Mouse (Mus musculus): Measurements from ENCODE around the gene U2af1. TPM values are rescaled to one million over a fixed set of nuclear protein-coding genes. Genes with fewer than 3 reads are reported as not detected.
A peak's percentile ranks its signal among the peaks of the same experiment; 100 is the strongest.

Gene U2af1
- polyA plus RNA-seq, 1 experiment from 2014 or later, result 283 TPM

DNA sequence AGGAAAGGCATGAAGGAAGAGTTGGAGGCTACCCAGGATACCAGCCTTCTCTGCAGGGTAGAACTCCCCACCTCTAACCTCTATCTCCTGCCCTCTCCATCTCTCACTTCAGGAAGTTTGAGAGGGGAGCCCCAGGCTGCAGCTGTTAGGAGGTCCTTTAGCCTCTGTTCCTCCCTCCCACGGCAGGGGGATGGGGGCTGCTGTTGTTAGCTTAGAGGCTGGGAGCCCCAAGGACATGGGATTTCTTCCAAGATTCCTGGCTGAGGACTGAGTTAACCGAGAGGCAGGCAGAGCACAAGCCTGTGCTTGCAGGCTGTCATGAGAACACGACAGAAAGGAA lies 27.5 kb upstream of the U2af1 start:
- peak overlapping the region; percentile 21 for H3K4me2 ChIP-seq
- peak overlapping the region; percentile 81 for H3K27ac ChIP-seq
- 12% methylated on average over 3 of the region's 3 CpGs for WGBS
- ATAC-seq (ENCODE audit: insufficient number of reproducible peaks, low FRiP score, low TSS enrichment, low read depth), result peak; percentile 60; the same call in 1 of the 2 replicates
- no peaks in the 10 kb centered on the region for H3K9me3 ChIP-seq
- no peak overlapping the region for H3K4me3 ChIP-seq
- peaks cover 11% of the 10 kb centered on the region for H3K4me1 ChIP-seq
- H3K36me3 ChIP-seq, result no peaks in the 10 kb centered on the region
- 0 out of 2 replicates have a peak overlapping the region, but pooled peaks have one; percentile 14 for H3K9ac ChIP-seq
- no peaks in the 10 kb centered on the region for H3K27me3 ChIP-seq

DNA sequence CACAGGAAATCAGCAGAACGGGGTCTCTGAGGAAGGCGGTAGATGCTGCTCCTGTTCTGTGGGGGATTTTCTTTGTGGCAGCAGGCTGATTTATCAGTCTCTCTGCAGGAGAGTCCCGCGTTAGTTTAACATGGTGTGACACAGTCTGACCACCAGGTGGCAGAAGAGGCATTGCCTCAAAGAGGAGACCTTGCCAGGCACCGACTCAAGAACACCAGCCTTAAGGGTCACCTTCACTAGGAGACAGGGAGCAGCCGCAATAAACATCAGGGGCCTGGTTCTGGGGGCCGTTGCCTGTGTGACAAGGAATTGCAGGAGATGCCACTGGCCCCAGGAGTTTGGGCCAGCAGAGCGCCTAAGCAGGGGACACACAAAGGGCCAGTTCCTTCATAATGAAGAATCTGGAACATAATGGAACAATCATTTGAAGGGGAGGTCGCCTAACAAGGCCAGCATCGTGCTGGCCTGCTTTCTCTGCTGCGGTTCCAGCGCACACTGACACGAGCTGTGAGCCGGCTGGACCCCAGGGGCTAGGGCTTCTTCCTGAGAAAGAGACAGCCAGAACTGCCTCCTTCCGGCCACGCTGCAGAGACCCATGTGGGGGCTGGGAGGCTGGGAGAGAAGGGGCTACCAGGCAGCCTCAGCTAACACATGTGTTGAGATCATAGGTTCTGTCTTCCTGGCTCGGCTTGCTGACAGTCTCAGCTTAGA lies 27.0 kb upstream of the U2af1 start:
- Histone ChIP-seq H3K4me1 (peaks cover 11% of the 10 kb centered on the region), H3K9me3 (no peaks in the 10 kb centered on the region), H3K27ac (peak overlapping the region; percentile 81), H3K4me2 (peak overlapping the region; percentile 21), H3K9ac (0 out of 2 replicates have a peak overlapping the region, but pooled peaks have one; percentile 14), H3K36me3 (no peaks in the 10 kb centered on the region), H3K4me3 (no peak overlapping the region), H3K27me3 (no peaks in the 10 kb centered on the region)
- ATAC-seq (ENCODE audit: insufficient number of reproducible peaks, low FRiP score, low TSS enrichment, low read depth), result peak; percentile 66; the same call in 1 of the 2 replicates
- 5% methylated on average over 17 of the region's 17 CpGs for WGBS

DNA sequence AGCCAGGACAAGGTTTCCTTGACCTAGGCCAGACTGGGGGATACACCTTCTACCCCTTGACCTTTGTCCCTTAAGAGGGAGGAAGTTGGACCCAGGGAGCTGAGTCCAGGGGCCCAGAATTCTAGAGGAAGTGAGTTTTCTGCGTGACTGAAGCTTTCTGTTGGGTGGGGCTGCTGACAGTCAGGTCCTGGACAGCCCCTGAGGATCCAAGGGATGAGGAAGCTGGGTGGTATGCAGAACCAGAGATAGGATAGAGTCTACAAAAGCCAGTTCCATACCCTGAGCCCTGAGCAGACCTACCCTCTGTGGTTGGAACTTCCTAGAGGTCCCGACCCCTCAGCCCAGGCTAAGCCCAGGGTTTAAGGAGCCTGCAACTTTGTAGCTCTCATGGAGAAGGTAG lies 21.8 kb upstream of the U2af1 start:
- H3K4me1 ChIP-seq, result no peaks in the 10 kb centered on the region
- H3K27ac ChIP-seq, result no peak overlapping the region
- no peak overlapping the region for H3K4me3 ChIP-seq
- no peak for ATAC-seq (ENCODE audit: insufficient number of reproducible peaks, low FRiP score, low TSS enrichment, low read depth)
- H3K27me3 ChIP-seq, result no peaks in the 10 kb centered on the region
- WGBS, result 71% methylated on average over 2 of the region's 2 CpGs
- no peaks in the 10 kb centered on the region for H3K36me3 ChIP-seq
- no peaks in the 10 kb centered on the region for H3K9me3 ChIP-seq
- H3K4me2 ChIP-seq, result no peak overlapping the region
- no peak overlapping the region for H3K9ac ChIP-seq

DNA sequence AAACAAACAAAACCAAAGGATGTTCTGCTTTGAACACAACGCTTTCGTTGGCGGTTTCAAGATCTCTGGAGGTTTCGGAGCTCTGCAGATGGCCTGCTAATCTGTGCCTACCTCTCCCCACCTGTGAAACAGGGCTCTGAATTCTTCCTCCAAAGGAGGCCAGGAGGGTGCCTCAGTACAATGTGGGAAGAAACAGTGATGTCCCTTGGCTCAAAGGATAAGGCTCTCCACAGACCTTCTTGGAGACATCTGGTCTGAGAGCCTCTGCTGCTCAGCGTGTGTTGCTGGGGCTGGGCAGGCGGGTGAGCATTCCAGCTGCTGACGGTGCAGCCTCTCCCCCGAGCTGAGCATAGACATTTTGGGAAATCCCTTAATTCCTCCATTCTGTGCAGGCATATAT lies 18.8 kb upstream of the U2af1 start, which contains the start of gene Cryaa:
Gene Cryaa (plus strand): TSS at position 301 of the 400 bp plus-strand sequence.
- WGBS, result 68% methylated on average over 8 of the region's 8 CpGs
- H3K27ac ChIP-seq, result no peak within 1 kb of the TSS
- H3K4me1 ChIP-seq, result no peaks in the 10 kb centered on the region
- no peak within 1 kb of the TSS for H3K4me3 ChIP-seq
- no peak for ATAC-seq (ENCODE audit: insufficient number of reproducible peaks, low FRiP score, low TSS enrichment, low read depth)
- H3K27me3 ChIP-seq, result no peaks in the 10 kb centered on the region
- no peak within 1 kb of the TSS for H3K4me2 ChIP-seq
- no peaks in the 10 kb centered on the region for H3K36me3 ChIP-seq
- no peak within 1 kb of the TSS for H3K9ac ChIP-seq
- H3K9me3 ChIP-seq, result no peaks in the 10 kb centered on the region

DNA sequence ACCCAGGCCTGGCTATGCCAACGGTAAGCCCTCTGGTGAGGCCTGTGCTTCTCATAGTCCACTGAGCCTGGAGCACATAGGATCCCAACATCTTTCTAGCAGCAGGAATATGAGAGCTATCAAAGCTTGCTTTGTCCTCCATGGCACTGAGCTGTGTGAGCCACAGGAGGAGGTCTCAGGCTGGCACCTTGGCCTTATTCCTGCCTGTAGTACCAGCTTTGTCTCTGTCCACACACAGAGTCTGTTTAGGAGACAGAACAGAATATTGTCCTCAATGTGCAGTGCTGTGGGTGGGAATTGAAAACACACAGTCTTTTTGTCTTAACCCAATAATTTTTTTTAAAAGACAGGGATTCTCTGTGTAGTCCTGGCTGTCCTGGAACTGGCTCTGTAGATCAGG lies 15.7 kb upstream of the U2af1 start:
- H3K36me3 ChIP-seq, result no peaks in the 10 kb centered on the region
- H3K27ac ChIP-seq, result no peak overlapping the region
- no peaks in the 10 kb centered on the region for H3K27me3 ChIP-seq
- H3K9me3 ChIP-seq, result no peaks in the 10 kb centered on the region
- no peak for ATAC-seq (ENCODE audit: insufficient number of reproducible peaks, low FRiP score, low TSS enrichment, low read depth)
- no peak overlapping the region for H3K4me3 ChIP-seq
- 81% methylated on average over 1 of the region's 1 CpGs for WGBS
- no peak overlapping the region for H3K9ac ChIP-seq
- no peak overlapping the region for H3K4me2 ChIP-seq
- no peaks in the 10 kb centered on the region for H3K4me1 ChIP-seq

DNA sequence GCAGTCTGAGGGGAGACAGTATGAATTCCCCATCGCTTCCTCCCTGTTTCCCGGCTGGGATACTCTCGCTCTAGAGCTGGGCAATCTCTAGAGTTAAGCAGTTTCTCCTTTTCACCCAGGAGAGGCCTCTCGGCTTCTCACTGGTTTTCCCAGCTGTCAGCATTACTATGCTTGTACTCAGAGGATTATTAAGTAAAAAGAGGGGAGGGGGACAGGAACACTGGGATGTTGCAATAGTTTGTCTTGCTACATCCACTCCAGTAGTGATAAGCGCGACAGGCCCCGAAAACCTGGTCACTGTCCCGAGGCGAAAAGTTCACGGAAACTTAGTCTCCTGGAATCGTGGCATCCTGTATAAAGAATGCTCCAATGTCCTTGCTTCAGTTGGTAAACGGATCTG lies 13.6 kb upstream of the U2af1 start:
- no peaks in the 10 kb centered on the region for H3K36me3 ChIP-seq

DNA sequence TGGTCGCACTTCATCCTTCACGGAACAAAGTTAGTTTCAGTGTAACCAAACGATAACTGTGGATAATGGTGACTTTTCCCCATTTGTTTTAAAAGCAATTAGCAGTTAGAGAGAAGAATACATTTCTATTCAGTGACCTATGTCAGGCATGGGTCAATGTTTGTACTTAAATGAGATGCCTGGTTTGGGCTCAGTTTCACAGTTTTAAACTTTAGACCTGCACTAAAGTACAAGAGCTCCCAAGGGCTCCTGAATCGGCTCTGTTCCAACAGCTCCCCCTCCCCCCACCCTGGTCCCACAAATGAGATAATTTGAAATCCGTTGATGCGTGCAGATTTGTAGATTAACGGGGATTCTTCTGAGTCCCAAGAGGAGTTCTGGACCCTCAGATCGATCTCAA lies 13.0 kb upstream of the U2af1 start:
- Histone ChIP-seq H3K4me1 (no peaks in the 10 kb centered on the region), H3K4me3 (no peak overlapping the region), H3K36me3 (no peaks in the 10 kb centered on the region), H3K27me3 (no peaks in the 10 kb centered on the region), H3K27ac (no peak overlapping the region), H3K9ac (no peak overlapping the region), H3K4me2 (no peak overlapping the region), H3K9me3 (no peaks in the 10 kb centered on the region)
- 67% methylated on average over 8 of the region's 8 CpGs for WGBS
- ATAC-seq (ENCODE audit: insufficient number of reproducible peaks, low FRiP score, low TSS enrichment, low read depth), result no peak

More for the DNA sequence above, 13.6 kb upstream of the U2af1 start:
- WGBS, result 81% methylated on average over 12 of the region's 12 CpGs
- no peak overlapping the region for H3K4me2 ChIP-seq
- no peaks in the 10 kb centered on the region for H3K27me3 ChIP-seq
- H3K4me3 ChIP-seq, result no peak overlapping the region
- H3K9me3 ChIP-seq, result no peaks in the 10 kb centered on the region
- H3K9ac ChIP-seq, result no peak overlapping the region
- no peak for ATAC-seq (ENCODE audit: insufficient number of reproducible peaks, low FRiP score, low TSS enrichment, low read depth)
- no peak overlapping the region for H3K27ac ChIP-seq
- no peaks in the 10 kb centered on the region for H3K4me1 ChIP-seq

DNA sequence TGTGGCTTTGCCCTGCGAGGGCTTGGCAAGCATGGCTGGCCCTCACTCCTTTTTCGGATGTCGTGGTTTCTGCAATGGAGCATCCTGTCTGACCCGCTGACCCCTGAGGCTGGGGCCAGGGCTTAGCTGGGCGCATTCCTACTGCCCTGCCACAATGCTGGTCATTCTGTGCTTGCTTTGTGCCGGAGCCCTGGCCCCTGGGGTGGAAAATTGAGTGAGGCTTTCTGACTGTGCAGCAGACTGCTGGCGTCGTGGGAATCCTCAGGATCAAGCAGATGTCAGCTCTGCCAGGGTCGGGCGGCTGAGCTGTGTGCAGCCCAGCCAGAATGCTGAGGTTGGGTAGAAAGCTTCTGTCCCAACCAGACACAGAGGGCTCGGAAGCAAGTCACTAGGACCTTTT lies 11.5 kb upstream of the U2af1 start:
- H3K27me3 ChIP-seq, result no peaks in the 10 kb centered on the region
- no peaks in the 10 kb centered on the region for H3K9me3 ChIP-seq
- H3K4me1 ChIP-seq, result no peaks in the 10 kb centered on the region
- H3K9ac ChIP-seq, result no peak overlapping the region
- no peak overlapping the region for H3K4me2 ChIP-seq
- no peak overlapping the region for H3K4me3 ChIP-seq
- no peak overlapping the region for H3K27ac ChIP-seq
- 55% methylated on average over 11 of the region's 11 CpGs for WGBS
- no peaks in the 10 kb centered on the region for H3K36me3 ChIP-seq
- 0 out of 2 replicates have a peak, but pooled peaks have one; percentile 25 for ATAC-seq (ENCODE audit: insufficient number of reproducible peaks, low FRiP score, low TSS enrichment, low read depth)

DNA sequence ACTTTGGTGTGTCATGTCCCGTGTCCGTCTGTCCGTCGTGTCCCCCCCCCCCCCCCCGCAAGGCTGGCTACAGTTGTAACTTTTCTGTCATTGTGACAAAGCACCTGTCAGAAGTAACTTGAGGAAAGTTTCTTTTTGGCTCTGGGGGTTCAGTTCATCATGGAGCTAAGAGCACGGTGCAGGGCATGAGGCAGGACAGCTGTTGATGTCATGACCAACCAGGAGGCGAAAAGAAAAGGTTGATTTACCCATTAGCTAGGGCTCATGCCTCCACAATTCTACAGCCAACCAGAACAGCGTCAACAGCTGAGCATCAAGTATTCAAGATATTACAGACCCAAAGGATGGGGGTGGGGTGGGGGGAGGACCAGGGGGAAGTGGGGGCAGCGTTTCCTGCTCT lies 9.6 kb upstream of the U2af1 start:
- H3K9ac ChIP-seq, result no peak overlapping the region
- no peak overlapping the region for H3K27ac ChIP-seq
- no peak for ATAC-seq (ENCODE audit: insufficient number of reproducible peaks, low FRiP score, low TSS enrichment, low read depth)
- 66% methylated on average over 8 of the region's 9 CpGs for WGBS
- peaks cover 4% of the 10 kb centered on the region; the same call in 1 of the 2 replicates for H3K4me1 ChIP-seq
- H3K36me3 ChIP-seq, result no peaks in the 10 kb centered on the region
- no peaks in the 10 kb centered on the region for H3K27me3 ChIP-seq
- no peaks in the 10 kb centered on the region for H3K9me3 ChIP-seq
- no peak overlapping the region for H3K4me3 ChIP-seq
- no peak overlapping the region for H3K4me2 ChIP-seq

DNA sequence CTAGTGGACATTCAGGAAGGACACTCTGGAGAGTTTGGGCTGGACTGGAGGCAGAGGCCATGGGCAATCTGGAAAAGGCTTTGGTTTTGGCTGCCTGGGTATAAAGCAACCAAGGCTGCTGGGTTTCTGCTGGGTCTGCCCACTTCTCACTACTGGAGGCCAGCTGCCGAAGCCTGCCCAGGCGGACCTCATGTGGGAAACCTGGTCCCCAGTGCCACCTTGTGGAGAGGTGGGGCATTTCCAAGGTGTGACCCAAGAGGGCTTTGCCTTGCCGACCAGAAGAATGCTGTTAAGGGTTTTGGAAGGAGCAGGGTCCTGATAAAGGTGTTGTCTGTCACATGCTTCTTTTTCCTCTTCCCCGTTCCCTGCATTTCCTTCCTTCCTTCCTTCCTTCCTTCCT lies 6.1 kb upstream of the U2af1 start:
- H3K4me2 ChIP-seq, result no peak overlapping the region
- no peak overlapping the region for H3K27ac ChIP-seq
- no peak overlapping the region for H3K9ac ChIP-seq
- H3K4me3 ChIP-seq, result no peak overlapping the region
- H3K4me1 ChIP-seq, result peaks cover 4% of the 10 kb centered on the region; the same call in 1 of the 2 replicates
- no peaks in the 10 kb centered on the region for H3K36me3 ChIP-seq
- no peak for ATAC-seq (ENCODE audit: insufficient number of reproducible peaks, low FRiP score, low TSS enrichment, low read depth)
- H3K9me3 ChIP-seq, result no peaks in the 10 kb centered on the region
- H3K27me3 ChIP-seq, result no peaks in the 10 kb centered on the region
- 14% methylated on average over 4 of the region's 4 CpGs for WGBS

DNA sequence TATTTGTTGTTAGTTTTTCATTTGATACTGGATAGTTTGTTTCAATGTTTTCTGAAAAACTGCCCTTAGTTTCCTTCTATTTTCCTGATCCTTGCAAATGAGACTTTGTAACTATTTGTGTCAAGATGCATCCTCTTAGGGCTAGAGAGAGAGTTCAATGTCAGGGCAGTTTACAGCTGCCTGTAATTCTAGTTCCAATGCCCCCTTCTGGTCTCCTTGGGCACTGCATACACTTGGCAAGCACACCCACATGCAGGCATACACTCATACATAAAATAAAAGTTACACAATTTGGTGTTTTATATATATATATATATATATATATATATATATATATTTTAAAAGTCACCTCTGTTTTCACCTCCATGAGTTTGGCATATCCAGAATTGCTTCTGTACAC lies 4.2 kb upstream of the U2af1 start:
- Histone ChIP-seq H3K4me2 (no peak overlapping the region), H3K9me3 (no peaks in the 10 kb centered on the region), H3K9ac (no peak overlapping the region), H3K4me1 (peaks cover 9% of the 10 kb centered on the region), H3K27ac (no peak overlapping the region), H3K4me3 (no peak overlapping the region), H3K36me3 (no peaks in the 10 kb centered on the region), H3K27me3 (no peaks in the 10 kb centered on the region)
- no peak for ATAC-seq (ENCODE audit: insufficient number of reproducible peaks, low FRiP score, low TSS enrichment, low read depth)

DNA sequence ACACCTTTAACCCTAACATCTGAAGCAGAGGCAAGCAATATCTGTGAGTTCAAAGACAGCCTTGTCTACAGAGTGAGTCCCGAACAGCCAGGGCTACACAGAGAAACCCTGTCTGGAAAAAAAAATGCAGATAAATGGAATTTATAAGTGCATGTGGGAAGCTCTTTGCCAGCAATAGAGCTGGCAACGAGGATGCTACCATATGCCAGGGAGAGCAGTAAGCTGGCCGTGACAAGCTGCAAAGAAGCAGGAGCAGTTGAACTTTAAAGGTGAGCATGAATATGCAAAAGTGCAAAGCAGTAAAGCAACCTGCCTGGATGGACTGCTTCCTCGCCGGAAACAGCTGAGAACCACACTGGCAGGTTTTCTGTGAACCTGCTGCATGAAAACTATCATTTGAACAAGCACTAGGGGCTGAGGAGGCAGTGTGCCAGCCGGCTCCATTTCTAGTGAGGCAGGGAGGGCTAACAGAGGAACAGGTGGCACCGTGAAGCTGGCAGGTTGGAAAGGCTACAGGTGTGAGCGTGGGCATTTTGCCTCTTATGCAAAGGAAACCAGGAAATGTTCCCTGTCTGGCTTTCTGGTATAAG lies 2.1 kb upstream of the U2af1 start:
- H3K27me3 ChIP-seq, result no peaks in the 10 kb centered on the region
- no peak overlapping the region for H3K4me2 ChIP-seq
- no peak for ATAC-seq (ENCODE audit: insufficient number of reproducible peaks, low FRiP score, low TSS enrichment, low read depth)

More for the DNA sequence above, 2.1 kb upstream of the U2af1 start:
- H3K9me3 ChIP-seq, result no peaks in the 10 kb centered on the region
- H3K4me1 ChIP-seq, result peaks cover 23% of the 10 kb centered on the region
- no peak overlapping the region for H3K27ac ChIP-seq
- 61% methylated on average over 8 of the region's 8 CpGs for WGBS
- no peak overlapping the region for H3K9ac ChIP-seq
- H3K36me3 ChIP-seq, result peaks cover 4% of the 10 kb centered on the region; the same call in 1 of the 2 replicates
- H3K4me3 ChIP-seq, result no peak overlapping the region
